Mouse (Mus musculus): Measurements from ENCODE around the gene Map4k3. TPM values are rescaled to one million over a fixed set of nuclear protein-coding genes. Genes with fewer than 3 reads are reported as not detected.
"Not testable (repeated sequence)": the region's sequence is repeated elsewhere in the genome, so short reads cannot be mapped to it uniquely, and the experiment has no call there.

The Map4k3 gene
- polyA plus RNA-seq, 1 experiment from 2014 or later: 38.2 TPM

DNA sequence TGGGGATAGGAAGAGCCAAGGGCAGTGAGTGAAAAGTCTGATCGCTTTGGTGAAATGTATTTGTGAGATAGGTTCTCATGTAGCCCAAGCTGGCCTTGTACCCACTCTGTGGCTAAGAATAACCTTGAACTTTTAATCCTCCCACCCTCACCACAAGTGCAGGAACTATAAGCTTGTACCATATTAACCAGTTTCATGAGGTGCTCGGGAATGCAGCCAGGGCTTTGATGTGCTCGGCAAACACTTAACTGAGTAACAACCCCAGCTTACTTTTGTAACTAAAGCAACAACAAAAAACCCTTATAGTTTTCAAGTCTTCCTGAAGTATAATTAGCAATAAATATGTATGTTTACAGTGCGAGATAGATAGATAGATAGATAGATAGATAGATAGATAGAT is 4.0 kb upstream of the Map4k3 start:
- Histone ChIP-seq H3K27me3 (ENCODE audit: control insufficient read depth, insufficient read depth, low read length) (no peaks in the 10 kb centered on the region), H3K4me1 (replicated peaks; ENCODE audit: control insufficient read depth, insufficient read depth, low read length) (no peaks in the 10 kb centered on the region; the same call in 1 of the 2 replicates), H3K9me3 (ENCODE audit: control insufficient read depth, low read length) (no peaks in the 10 kb centered on the region), H3K4me2 (replicated peaks) (no peak overlapping the region), H3K9ac (no peak overlapping the region), H3K36me3 (replicated peaks; ENCODE audit: control insufficient read depth, insufficient read depth) (no peaks in the 10 kb centered on the region), H3K27ac (no peak overlapping the region), H3K4me3 (replicated peaks; ENCODE audit: low read length) (no peak overlapping the region)
- DNase-seq (ENCODE audit: low spot score) (no peak), ATAC-seq (ENCODE audit: low FRiP score) (no peak)
- 91% methylated on average over 4 of the region's 4 CpGs for WGBS

DNA sequence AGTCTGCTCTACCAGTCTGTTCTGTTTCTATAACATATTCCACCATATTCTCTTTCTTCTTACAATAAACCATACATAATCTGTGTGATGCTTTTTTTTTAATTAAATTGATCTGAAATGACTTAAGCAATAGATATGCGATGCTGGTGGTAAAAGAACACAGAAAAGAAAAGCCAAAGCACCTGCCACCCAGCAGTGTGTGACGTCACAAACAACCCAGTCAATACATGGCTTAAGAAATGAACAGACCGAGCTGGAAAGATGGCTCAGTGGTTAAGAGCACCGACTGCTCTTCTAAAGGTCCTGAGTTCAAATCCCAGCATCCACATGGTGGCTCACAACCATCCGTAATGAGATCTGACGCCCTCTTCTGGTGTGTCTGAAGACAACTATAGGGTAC is 2.0 kb upstream of the Map4k3 start:
- not testable (repeated sequence) for H3K27me3 ChIP-seq (ENCODE audit: control insufficient read depth, insufficient read depth, low read length); H3K4me3 ChIP-seq (replicated peaks; ENCODE audit: low read length); H3K9me3 ChIP-seq (ENCODE audit: control insufficient read depth, low read length); DNase-seq (ENCODE audit: low spot score); H3K9ac ChIP-seq; ATAC-seq (ENCODE audit: low FRiP score); H3K36me3 ChIP-seq (replicated peaks; ENCODE audit: control insufficient read depth, insufficient read depth); H3K4me2 ChIP-seq (replicated peaks); H3K27ac ChIP-seq
- whole genome bisulfite sequencing: 92% methylated on average over 6 of the region's 6 CpGs
- peaks cover 15% of the 10 kb centered on the region for H3K4me1 ChIP-seq (replicated peaks; ENCODE audit: control insufficient read depth, insufficient read depth, low read length)

DNA sequence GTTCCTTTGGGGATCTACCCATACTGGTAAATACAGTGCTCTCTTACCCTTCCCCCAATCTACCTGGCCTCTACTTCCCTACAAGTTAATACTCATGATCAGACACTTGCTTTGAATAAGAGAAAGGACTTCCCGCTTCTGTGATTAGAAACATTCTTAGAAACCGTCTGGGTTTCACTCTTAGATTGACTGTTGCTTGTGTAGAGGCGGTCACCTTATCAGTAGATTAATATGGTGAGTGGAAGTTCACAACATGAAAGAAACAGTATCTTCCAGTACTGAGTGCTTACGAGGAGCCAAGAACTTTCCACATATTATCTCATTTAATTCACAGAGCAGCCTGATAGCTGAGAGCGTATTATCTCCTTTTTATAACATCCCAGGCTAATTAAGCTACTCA is 1.5 kb upstream of the Map4k3 start:
- Histone ChIP-seq H3K9me3 (ENCODE audit: control insufficient read depth, low read length) (no peaks in the 10 kb centered on the region), H3K27me3 (ENCODE audit: control insufficient read depth, insufficient read depth, low read length) (no peaks in the 10 kb centered on the region), H3K4me1 (replicated peaks; ENCODE audit: control insufficient read depth, insufficient read depth, low read length) (peaks cover 19% of the 10 kb centered on the region), H3K4me3 (replicated peaks; ENCODE audit: low read length) (no peak overlapping the region), H3K27ac (no peak overlapping the region), H3K4me2 (replicated peaks) (no peak overlapping the region), H3K9ac (no peak overlapping the region), H3K36me3 (replicated peaks; ENCODE audit: control insufficient read depth, insufficient read depth) (no peaks in the 10 kb centered on the region)
- WGBS: 90% methylated on average over 5 of the region's 5 CpGs
- DNase-seq (ENCODE audit: low spot score) (no peak), ATAC-seq (ENCODE audit: low FRiP score) (no peak)

DNA sequence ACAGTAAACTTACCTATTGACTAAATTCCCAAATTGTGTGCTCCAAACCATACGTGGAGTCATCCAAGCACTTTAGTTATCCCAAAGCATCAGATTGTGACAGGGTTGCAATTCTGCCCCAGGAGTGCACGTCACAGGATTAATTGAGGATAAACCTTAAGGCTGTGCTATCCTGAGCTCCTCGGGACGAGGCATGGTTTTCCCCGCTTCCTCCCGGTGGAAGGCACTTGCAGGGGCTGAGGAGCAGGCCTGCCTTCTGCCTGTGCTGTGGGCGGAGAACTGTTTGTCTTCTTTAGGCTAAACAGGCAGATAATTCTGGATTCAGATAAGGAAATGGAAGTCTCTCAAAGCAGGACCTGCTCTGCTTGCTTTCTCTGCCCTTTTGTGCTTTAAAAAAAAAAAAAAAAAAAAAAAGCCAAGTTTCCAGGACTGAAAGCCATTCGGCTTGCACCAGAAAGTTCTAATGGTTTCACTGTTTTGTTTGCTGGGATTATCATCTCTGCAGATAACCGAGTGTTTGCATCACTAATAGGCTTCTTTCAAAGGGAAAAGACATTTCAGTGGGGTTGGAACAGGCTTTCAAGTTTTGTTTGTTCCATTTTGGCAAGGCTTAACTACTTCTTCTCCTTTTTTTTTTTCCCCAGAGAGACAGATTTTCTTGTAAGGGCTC is 930 bp upstream of the Map4k3 start:
- 35% methylated on average over 9 of the region's 9 CpGs for WGBS
- Histone ChIP-seq H3K27ac (no peak overlapping the region), H3K9me3 (ENCODE audit: control insufficient read depth, low read length) (no peaks in the 10 kb centered on the region), H3K36me3 (replicated peaks; ENCODE audit: control insufficient read depth, insufficient read depth) (no peaks in the 10 kb centered on the region), H3K4me2 (replicated peaks) (peak overlapping the region; percentile 55; the same call in 1 of the 2 replicates), H3K4me3 (replicated peaks; ENCODE audit: low read length) (no peak overlapping the region), H3K4me1 (replicated peaks; ENCODE audit: control insufficient read depth, insufficient read depth, low read length) (peaks cover 25% of the 10 kb centered on the region), H3K9ac (no peak overlapping the region), H3K27me3 (ENCODE audit: control insufficient read depth, insufficient read depth, low read length) (no peaks in the 10 kb centered on the region)
- no peak for DNase-seq (ENCODE audit: low spot score)
- ATAC-seq (ENCODE audit: low FRiP score): no peak

DNA sequence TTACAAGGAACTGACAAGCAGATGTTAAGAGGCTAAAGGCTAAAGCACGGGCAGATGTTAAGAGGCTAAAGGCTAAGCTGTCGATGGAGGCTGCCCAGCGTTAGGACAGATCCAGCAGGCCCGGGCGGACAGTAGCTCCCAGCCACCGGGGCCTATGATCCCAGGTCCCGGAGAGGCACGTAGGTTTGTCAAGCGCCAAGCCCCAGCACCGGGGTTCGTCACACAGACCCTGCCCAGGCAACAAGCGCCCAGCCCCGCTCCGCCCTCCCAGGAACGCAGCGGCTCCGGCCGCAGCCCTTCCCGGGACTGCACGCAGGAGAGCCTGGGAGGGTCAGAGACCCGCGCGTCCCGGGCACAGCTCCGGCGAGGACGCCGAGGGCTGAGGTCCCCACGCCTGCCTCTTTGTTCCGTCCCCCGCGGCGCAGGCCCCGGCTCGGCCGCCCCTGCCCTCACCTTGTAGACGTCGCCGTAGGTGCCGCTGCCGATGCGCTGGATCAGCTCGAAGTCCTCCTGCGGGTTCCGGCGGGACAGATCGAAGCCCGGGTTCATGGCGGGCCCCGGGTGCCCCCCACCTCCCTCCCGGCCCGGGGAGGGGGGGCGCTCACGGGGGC is 839 bp downstream of the Map4k3 start:
- peaks cover 32% of the 10 kb centered on the region for H3K4me1 ChIP-seq (replicated peaks; ENCODE audit: control insufficient read depth, insufficient read depth, low read length)
- ATAC-seq (ENCODE audit: low FRiP score): peak; percentile 72

DNA sequence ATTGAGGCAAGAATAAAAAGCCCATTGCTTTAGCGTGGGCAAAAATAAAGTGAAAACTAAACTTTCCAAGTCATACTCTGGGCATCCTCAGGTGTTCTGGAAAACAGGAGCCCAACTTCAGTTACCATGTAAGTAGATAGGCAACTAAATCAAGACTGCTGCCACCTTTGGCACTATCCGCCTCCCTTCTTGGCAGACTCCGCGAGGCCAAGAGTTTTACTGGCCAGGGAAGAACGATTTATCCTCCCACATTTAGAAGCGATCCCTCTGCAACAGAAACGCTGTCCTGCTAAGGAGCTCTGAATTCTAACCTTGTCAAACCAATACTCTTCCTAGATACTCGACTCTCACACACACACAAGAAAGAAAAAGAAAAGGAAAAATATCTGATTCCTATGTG is 1.5 kb downstream of the Map4k3 start:
- Histone ChIP-seq H3K4me1 (replicated peaks; ENCODE audit: control insufficient read depth, insufficient read depth, low read length) (peaks cover 39% of the 10 kb centered on the region), H3K4me3 (replicated peaks; ENCODE audit: low read length) (peak overlapping the region; percentile 98), H3K4me2 (replicated peaks) (peak overlapping the region; percentile 55), H3K27ac (peak overlapping the region; percentile 93), H3K36me3 (replicated peaks; ENCODE audit: control insufficient read depth, insufficient read depth) (no peaks in the 10 kb centered on the region), H3K27me3 (ENCODE audit: control insufficient read depth, insufficient read depth, low read length) (no peaks in the 10 kb centered on the region), H3K9me3 (ENCODE audit: control insufficient read depth, low read length) (no peaks in the 10 kb centered on the region), H3K9ac (peak overlapping the region; percentile 99)
- WGBS: 11% methylated on average over 8 of the region's 8 CpGs
- ATAC-seq (ENCODE audit: low FRiP score) (no peak), DNase-seq (ENCODE audit: low spot score) (peak; percentile 36)

More for the DNA sequence above, 839 bp downstream of the Map4k3 start:
- Histone ChIP-seq H3K27ac (peak overlapping the region; percentile 93), H3K36me3 (replicated peaks; ENCODE audit: control insufficient read depth, insufficient read depth) (no peaks in the 10 kb centered on the region), H3K27me3 (ENCODE audit: control insufficient read depth, insufficient read depth, low read length) (no peaks in the 10 kb centered on the region), H3K9ac (peak overlapping the region; percentile 99), H3K4me2 (replicated peaks) (peak overlapping the region; percentile 55), H3K4me3 (replicated peaks; ENCODE audit: low read length) (peak overlapping the region; percentile 98), H3K9me3 (ENCODE audit: control insufficient read depth, low read length) (no peaks in the 10 kb centered on the region)
- under 1% methylated on average over 41 of the region's 54 CpGs for WGBS
- DNase-seq (ENCODE audit: low spot score): peak; percentile 40

DNA sequence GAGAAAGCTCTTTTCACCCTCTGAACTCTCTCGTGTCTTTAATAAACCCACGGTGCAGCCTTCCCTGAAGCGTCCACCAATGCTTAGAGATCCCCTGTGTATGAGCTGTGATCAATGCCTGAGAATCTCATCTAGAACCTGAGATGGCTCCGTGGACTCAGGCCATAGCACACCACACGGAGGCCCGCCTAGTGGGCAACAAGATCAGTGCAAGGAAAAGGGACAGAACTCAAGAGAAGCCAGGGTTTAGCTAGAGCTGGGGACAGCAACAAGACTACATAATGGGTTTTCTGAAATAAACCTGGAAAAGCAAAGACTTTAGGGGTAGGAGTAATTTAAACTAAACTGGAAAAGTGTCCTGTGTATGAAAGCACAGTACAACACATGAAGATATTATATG is 5.2 kb downstream of the Map4k3 start:
- Histone ChIP-seq H3K9me3 (ENCODE audit: control insufficient read depth, low read length) (no peaks in the 10 kb centered on the region), H3K27ac (no peak overlapping the region), H3K9ac (no peak overlapping the region), H3K4me2 (replicated peaks) (no peak overlapping the region), H3K27me3 (ENCODE audit: control insufficient read depth, insufficient read depth, low read length) (no peaks in the 10 kb centered on the region), H3K4me3 (replicated peaks; ENCODE audit: low read length) (no peak overlapping the region), H3K4me1 (replicated peaks; ENCODE audit: control insufficient read depth, insufficient read depth, low read length) (peaks cover 53% of the 10 kb centered on the region), H3K36me3 (replicated peaks; ENCODE audit: control insufficient read depth, insufficient read depth) (no peaks in the 10 kb centered on the region)
- 58% methylated on average over 6 of the region's 6 CpGs for WGBS
- ATAC-seq (ENCODE audit: low FRiP score): no peak
- no peak for DNase-seq (ENCODE audit: low spot score)

DNA sequence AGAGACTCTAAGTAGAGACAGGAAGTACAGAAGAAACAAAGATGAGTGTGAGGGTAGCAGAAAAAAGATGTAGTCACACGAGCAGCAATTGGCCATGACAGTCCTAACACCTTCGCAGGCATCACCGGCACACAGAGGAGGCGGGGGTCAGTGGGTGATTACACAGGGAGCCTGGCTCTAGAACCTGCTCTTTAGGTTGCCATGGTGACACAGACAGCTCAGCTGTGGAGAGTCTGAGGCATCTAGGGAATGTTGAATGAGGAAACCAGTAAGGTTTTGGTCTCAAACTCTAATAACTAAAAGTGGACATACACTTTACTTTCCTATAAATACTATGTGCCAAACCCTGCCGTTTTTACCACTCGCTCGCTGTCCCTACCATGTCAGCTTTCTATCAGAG is 6.6 kb downstream of the Map4k3 start:
- no peak overlapping the region for H3K4me3 ChIP-seq (replicated peaks; ENCODE audit: low read length)
- H3K27ac ChIP-seq: 0 out of 2 replicates have a peak overlapping the region, but pooled peaks have one; percentile 20
- H3K9me3 ChIP-seq (ENCODE audit: control insufficient read depth, low read length): no peaks in the 10 kb centered on the region
- peaks cover 52% of the 10 kb centered on the region for H3K4me1 ChIP-seq (replicated peaks; ENCODE audit: control insufficient read depth, insufficient read depth, low read length)
- H3K4me2 ChIP-seq (replicated peaks): no peak overlapping the region
- no peak for DNase-seq (ENCODE audit: low spot score)
- no peak overlapping the region for H3K9ac ChIP-seq
- no peaks in the 10 kb centered on the region for H3K27me3 ChIP-seq (ENCODE audit: control insufficient read depth, insufficient read depth, low read length)
- 58% methylated on average over 7 of the region's 7 CpGs for WGBS
- H3K36me3 ChIP-seq (replicated peaks; ENCODE audit: control insufficient read depth, insufficient read depth): no peaks in the 10 kb centered on the region
- ATAC-seq (ENCODE audit: low FRiP score): peak; percentile 56; the same call in 1 of the 2 replicates

DNA sequence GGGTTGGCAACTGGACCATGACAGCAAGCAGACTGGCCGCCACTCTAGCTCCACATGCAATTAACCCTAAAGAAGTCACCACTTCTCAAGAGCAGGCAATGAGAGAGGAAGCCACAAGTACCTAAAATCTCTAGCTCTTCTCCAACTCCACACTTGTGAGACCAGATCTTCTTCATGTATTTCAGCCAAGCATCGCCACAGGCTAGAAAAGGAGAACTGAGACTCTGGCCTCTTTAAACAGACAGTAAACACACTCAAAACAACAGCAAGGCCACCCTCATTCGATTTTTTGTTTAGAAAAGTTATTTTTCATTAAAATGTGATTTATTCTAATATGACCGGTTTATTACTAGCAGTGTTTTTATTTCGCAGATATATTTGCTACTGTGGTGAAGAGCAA is 9.0 kb downstream of the Map4k3 start:
- 95% methylated on average over 5 of the region's 5 CpGs for WGBS
- Histone ChIP-seq H3K36me3 (replicated peaks; ENCODE audit: control insufficient read depth, insufficient read depth) (no peaks in the 10 kb centered on the region), H3K4me1 (replicated peaks; ENCODE audit: control insufficient read depth, insufficient read depth, low read length) (peaks cover 29% of the 10 kb centered on the region), H3K4me2 (replicated peaks) (no peak overlapping the region), H3K9ac (no peak overlapping the region), H3K4me3 (replicated peaks; ENCODE audit: low read length) (no peak overlapping the region), H3K9me3 (ENCODE audit: control insufficient read depth, low read length) (no peaks in the 10 kb centered on the region), H3K27me3 (ENCODE audit: control insufficient read depth, insufficient read depth, low read length) (no peaks in the 10 kb centered on the region), H3K27ac (no peak overlapping the region)
- ATAC-seq (ENCODE audit: low FRiP score) (no peak), DNase-seq (ENCODE audit: low spot score) (no peak)

Data from hindbrain, embryonic 14.5 days (tissue).